Mouse (Mus musculus): ENCODE measurements around the gene Arpc2.

GRCm38 (mm10) chr1:74201048-74201844 lies 34.6 kb upstream of the Arpc2 start:
- TF ChIP-seq GABPA (IDR thresholded peaks at IDR 0.05; ENCODE audit: low read depth, low read length), result no peak
- no peak for TF ChIP-seq EP300 (IDR thresholded peaks at IDR 0.05; ENCODE audit: low read depth in 1 of 2, low read length in 2 of 2)
- TF ChIP-seq CTCF (IDR thresholded peaks at IDR 0.05 in 2 of 3, conservative IDR thresholded peaks at IDR 0.05 in 1 of 3; ENCODE audit: control insufficient read depth in 1 of 3, insufficient read depth in 1 of 3, low read depth in 2 of 3, low read length in 3 of 3, poor library complexity in 1 of 3, severe bottlenecking in 1 of 3), result no peak
- no peak for TF ChIP-seq USF2 (IDR thresholded peaks at IDR 0.05; ENCODE audit: borderline replicate concordance in 1 of 2, insufficient read depth in 1 of 2, low read depth in 1 of 2, low read length in 2 of 2)
- TF ChIP-seq CHD2 (IDR thresholded peaks at IDR 0.05; ENCODE audit: low read length), result no peak
- TF ChIP-seq MAFK (IDR thresholded peaks at IDR 0.05; ENCODE audit: borderline replicate concordance, low read depth, low read length), result no peak
- no peak for TF ChIP-seq POLR2A (IDR thresholded peaks at IDR 0.05; ENCODE audit: control insufficient read depth in 1 of 2, insufficient read depth in 1 of 2, low read depth in 1 of 2, low read length in 2 of 2, poor library complexity in 1 of 2)
- TF ChIP-seq NELFE (IDR thresholded peaks at IDR 0.05; ENCODE audit: low read depth, low read length), result no peak
- no peak for TF ChIP-seq E2F4 (IDR thresholded peaks at IDR 0.05; ENCODE audit: borderline replicate concordance, low read depth, low read length)
- TF ChIP-seq MAX (IDR thresholded peaks at IDR 0.05; ENCODE audit: low read length), result 0 out of 2 replicates have a peak, but pooled peaks have one; percentile 11
- no peak for TF ChIP-seq JUND (IDR thresholded peaks at IDR 0.05; ENCODE audit: low read depth, low read length)

All from MEL (cell line).